Mouse (Mus musculus) 416B (cell line): ENCODE measurements at regions not wholly inside any gene's neighbourhood (a gene's known extent, or its start where the extent isn't known, plus 50 kb on each side); places are given as distances from the start of the nearest gene placed in this dataset.
A peak's percentile ranks its signal among the peaks of the same experiment; 100 is the strongest.

Source experiments
- DNase-seq: peaks from one replicate; pipeline ENCODE4 v3.0.0; 2011; ENCODE audit warnings: low read depth

DNA sequence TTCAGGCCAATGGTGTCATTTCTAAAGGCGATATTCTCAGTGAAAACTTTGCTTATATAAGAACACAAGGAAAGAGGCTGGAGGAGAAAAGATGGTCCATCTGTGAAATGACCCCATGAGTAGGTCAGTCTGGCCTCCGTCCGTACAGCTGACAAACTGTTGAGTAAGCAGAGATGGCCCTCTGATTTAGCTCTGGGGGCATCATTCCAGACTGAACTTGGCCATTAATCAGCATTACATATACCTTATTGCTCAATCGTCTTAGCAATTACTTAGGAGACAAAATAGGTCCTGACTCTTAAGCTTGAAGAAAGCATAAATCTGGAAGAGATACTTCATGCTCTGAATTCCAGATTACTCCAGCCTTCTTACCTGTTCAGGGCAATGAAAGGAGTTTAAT, 132.8 kb upstream of the Noct start:
- no peak for DNase-seq

GRCm38 (mm10) chr3:51092079-51093028, 131.9 kb upstream of the Noct start:
- peak; percentile 32 for DNase-seq

- no peak for DNase-seq
Measured at GRCm38 (mm10) chr3:51095847-51096447, 128.3 kb upstream of the Noct start.

- DNase-seq, result no peak
Measured at GRCm38 (mm10) chr3:51096545-51096944, 127.7 kb upstream of the Noct start.

- DNase-seq, result no peak
Measured at GRCm38 (mm10) chr3:51097362-51097761, 126.9 kb upstream of the Noct start.

DNA sequence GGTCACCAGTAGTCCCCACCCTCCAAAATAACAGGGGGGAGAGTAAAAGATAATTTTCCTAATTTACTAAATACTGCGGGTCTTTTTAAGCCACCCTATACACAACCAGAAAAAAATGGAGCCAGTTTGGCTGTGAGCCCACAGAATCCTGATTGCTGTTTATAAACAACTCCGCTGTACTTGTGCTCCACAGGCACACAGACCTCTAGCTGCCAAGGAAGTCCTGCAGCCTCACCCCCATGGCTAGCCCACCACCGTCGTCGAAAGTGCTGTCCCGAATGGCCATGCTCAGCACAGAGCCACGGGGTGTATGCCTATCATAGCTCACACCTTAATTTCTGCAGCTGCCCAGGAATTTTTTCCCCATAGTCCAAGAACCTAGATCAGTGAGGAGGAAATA, 124.3 kb upstream of the Noct start:
- no peak for DNase-seq

DNA sequence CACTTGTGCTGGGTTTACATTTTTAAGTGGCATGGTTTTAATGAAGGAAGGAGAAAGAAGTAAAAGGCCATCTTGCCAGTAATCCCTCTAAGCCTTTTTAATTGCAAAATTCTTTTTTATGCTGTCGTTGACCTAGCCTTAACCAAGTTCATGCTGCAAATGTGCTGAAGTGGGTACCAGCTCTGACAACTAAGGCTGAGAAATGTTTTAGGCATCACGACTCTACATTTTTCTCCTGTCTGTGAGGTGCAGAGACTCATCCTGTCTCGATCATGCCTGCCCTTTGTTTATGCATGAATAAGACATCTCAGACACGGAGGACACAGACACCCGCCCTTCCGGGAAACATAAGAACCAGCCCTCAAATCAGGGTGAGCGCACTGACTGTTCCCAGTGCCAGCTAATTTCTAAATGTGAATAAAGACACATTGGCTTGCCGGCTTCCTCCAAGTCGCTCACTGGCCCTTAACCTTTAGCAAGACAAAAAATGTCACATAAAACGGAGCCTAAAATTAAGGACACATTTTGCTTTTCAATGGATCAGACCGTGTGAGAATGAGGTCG, 115.5 kb upstream of the Noct start:
- no peak for DNase-seq

DNA sequence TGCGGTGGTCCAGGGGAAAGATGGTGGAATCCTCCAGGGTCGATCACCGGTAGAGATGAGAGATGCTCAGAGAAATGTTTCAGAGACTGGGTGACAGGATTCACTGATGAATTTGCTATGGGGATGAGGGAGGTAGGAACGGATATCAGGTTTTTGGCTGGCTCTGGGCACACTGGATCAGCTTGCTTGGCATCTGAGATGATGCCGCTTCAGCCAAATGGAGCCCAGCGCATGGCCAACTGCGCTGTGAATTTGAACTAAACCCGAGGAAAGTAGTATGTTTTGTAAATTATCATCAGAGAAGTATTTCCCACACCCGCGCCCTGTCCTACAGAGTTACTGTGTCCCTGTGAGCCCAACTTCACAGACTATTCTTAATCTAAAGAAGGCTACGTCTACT, 113.0 kb upstream of the Noct start:
- no peak for DNase-seq

DNA sequence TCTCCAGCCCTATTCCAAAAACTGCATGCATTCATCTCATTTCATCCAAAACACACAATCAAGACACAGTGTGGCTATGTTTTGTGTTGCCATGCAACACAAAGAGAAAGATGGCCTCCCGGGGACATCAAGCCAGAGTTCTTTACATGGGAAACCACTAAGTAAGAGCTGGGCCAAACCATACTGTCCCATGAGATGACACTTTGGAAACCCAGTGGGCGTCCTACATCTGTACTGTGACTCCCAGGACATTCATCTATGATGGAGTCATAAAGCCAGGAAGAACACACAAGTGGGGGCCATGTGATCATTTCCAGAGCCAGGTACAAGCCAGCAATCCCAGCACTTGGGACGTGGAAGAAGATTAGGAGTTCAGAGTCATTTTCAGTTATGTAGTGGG, 111.9 kb upstream of the Noct start:
- no peak for DNase-seq

- no peak for DNase-seq
Measured at GRCm38 (mm10) chr3:51115921-51116320, 108.3 kb upstream of the Noct start.

DNA sequence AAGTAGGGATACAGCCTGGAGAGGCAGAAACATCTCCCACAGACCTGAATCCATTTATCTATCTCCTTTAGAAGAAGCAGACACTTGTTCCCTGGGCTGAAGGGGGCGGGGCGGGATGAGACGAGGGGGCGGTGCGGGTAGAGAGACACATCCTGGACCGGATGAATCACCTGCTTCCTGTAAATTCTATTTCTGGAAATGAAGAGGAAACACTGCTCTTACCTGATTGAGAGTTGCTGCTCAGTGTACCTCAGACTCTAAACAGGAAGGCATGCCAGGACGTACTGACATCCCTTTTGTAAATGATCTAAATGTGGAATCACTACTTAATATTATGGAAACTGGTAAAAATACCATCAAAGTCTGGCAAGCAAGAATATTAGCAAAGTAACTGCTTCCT, 105.5 kb upstream of the Noct start:
- peak; percentile 83 for DNase-seq

GRCm38 (mm10) chr3:51120522-51120921, 103.7 kb upstream of the Noct start:
- DNase-seq, result no peak

- peak; percentile 62 for DNase-seq
Measured at GRCm38 (mm10) chr3:51121703-51122540, 102.3 kb upstream of the Noct start.

GRCm38 (mm10) chr3:51122541-51122935, 101.7 kb upstream of the Noct start:
- peak; percentile 65 for DNase-seq

- DNase-seq, result no peak
Measured at GRCm38 (mm10) chr3:51127875-51128274, 96.4 kb upstream of the Noct start.

DNA sequence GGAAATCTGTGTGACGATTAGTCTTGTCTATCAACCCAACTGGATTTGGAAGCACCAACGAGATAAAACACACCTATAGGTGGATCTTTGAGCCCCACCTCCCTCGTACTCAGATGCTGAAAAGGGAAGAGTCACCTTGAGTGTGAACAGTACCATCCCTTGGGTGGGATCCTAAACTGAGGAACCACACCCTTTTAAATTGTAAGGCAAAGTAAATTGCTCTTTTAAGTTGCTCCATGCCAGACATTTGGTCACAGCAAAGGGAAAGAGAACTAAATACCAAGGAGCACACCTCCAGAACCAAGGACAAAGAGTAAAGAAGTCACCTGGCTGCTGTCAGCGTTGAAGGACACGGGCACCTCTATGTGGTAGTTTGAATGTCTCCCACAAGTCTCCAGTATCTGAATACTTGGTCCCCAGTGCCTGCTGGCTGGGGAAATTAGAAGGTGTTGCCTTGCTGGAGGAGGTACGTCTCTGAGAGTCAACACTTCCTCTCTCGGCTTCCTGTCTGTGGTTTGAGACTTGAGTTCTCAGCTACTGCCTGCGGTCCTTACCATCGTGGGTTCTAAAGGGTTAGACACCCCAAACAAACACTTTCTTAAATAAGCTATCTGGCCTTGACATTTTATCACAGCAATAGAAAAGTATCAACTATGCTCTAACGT, 95.6 kb upstream of the Noct start:
- DNase-seq, result peak; percentile 78

- DNase-seq, result no peak
Measured at GRCm38 (mm10) chr3:51130709-51131108, 93.5 kb upstream of the Noct start.

DNA sequence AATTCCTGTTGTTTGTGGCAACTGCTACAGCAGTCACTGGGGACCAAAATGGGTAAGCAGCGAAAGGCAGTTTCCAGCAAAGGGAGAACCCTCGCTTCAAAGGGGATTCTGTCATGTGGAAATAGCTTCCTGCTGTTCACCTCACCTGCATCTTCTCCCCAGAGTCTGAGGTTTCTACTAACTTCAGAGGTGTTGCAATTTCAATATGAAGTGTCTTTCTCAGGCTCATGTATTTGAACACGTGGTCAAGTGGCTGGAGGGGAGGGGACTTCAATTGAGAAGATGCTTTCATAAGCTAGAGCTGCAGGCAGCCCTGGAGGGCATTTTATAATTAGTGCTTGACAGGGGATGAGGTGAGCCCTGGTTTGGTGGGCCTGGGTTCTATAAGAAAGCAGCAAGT, 92.9 kb upstream of the Noct start:
- no peak for DNase-seq

DNA sequence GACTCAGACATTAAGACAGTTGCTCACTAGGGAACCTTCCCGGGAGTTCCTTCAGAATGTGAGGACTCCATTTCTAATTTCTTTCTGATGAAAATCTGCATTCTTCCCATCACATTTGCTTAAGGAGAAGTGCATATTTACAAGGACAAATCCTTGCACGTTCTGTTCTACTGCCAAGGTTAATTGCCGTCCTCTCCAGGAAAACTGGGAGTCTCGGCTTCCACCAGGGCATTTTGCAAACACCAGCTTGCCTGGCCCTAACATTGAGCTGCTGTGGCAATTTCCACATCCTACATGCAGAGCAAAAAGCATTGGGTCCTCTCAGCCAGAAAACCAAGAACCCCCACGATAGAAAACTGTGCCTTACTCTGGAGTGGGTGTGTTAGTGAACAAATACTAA, 91.5 kb upstream of the Noct start:
- DNase-seq, result no peak

- no peak for DNase-seq
Measured at GRCm38 (mm10) chr3:51135581-51135980, 88.7 kb upstream of the Noct start.

DNA sequence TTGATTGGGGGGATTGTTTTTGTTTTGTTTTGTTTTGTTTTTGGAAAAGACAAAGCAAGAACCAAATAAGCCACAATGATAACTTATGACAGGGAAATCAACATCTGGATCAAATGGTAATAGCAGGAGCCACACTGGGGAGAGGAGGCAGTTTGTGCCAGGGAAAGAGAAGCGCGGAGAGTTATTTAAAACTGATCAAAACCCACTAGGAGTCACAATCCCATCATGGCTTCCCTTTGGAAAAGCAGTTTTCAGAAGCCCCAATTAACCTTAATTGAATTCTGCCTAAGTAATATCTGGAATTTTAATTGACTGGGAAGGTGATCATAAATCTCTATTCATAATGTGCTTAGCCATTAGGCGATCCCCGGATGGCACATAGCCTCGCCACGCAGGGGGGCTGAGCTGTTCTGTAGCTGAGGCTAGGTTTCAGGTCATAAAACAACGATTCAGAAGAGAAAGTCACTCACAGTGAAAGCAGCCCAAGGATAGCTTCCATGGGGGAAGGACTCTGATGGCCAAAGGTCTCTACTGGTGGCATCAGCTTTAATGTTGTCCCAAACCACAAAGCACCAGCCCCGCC, 86.4 kb upstream of the Noct start:
- DNase-seq, result no peak
